Mouse (Mus musculus) MEL (cell line): ENCODE results near the gene Sema6d. TPM values are rescaled to one million over a fixed set of nuclear protein-coding genes. Genes with fewer than 3 reads are reported as not detected.

ENCODE experiments used
- DNase-seq: peaks from one replicate; pipeline ENCODE4 v3.0.0; 2011; ENCODE audit warnings: low read depth, low spot score
- H3K27ac ChIP-seq: 2 replicates; pipeline ENCODE4 v1.5.1; 2012; ENCODE audit warnings: low read depth, mild to moderate bottlenecking, control low read depth, low read length, moderate library complexity; ENCODE audit not compliant: control insufficient read depth
- H3K27me3 ChIP-seq, 2 experiments: fragments of 150-350 bp in 1 of 2; sonication (generic) in 1 of 2; 2 replicates each; pipeline ENCODE4 v1.6.1; 2012; ENCODE audit warnings: low read length in 2 of 2, mild to moderate bottlenecking in 2 of 2, improper control_type of control experiment in 1 of 2, moderate library complexity in 1 of 2; ENCODE audit not compliant: insufficient read depth in 2 of 2, control insufficient read depth in 1 of 2
- H3K36me3 ChIP-seq, 2 experiments: 2 replicates each; pipeline ENCODE4 v1.6.1; 2012 to 2014; ENCODE audit warnings: low read length in 2 of 2, improper control_type of control experiment in 1 of 2, inconsistent platforms in 1 of 2, mild to moderate bottlenecking in 1 of 2; ENCODE audit not compliant: insufficient read depth in 2 of 2, control insufficient read depth in 1 of 2
- H3K4me1 ChIP-seq, 2 experiments: fragments of 150-350 bp in 1 of 2; sonication (generic) in 1 of 2; 2 replicates each; pipeline ENCODE4 v1.6.1; 2012; ENCODE audit warnings: low read length in 2 of 2, improper control_type of control experiment in 1 of 2, mild to moderate bottlenecking in 1 of 2; ENCODE audit not compliant: insufficient read depth in 2 of 2, control insufficient read depth in 1 of 2
- H3K4me3 ChIP-seq, 2 experiments: fragments of 150-350 bp in 1 of 2; sonication (generic) in 1 of 2; 2 replicates each; pipeline ENCODE4 v1.5.1; 2012; ENCODE audit warnings: low read depth in 2 of 2, low read length in 2 of 2, mild to moderate bottlenecking in 2 of 2, moderate library complexity in 2 of 2, control low read depth in 1 of 2, improper control_type of control experiment in 1 of 2; ENCODE audit not compliant: control insufficient read depth in 1 of 2, insufficient read depth in 1 of 2
- H3K79me2 ChIP-seq: 2 replicates; pipeline ENCODE4 v1.6.1; 2012; ENCODE audit warnings: mild to moderate bottlenecking, low read length, moderate library complexity; ENCODE audit not compliant: control insufficient read depth, poor library complexity, insufficient read depth
- H3K9ac ChIP-seq: 2 replicates; pipeline ENCODE4 v1.6.1; 2012; ENCODE audit warnings: low read depth, mild to moderate bottlenecking, control low read depth, low read length, moderate library complexity; ENCODE audit not compliant: control insufficient read depth, poor library complexity, severe bottlenecking
- H3K9me3 ChIP-seq: fragments of 150-350 bp; sonication (generic); replicated peaks from 2 replicates; pipeline ENCODE4 v1.6.1; 2012; ENCODE audit warnings: mild to moderate bottlenecking, low read length, improper control_type of control experiment, moderate library complexity; ENCODE audit not compliant: insufficient read depth
- E2F4 ChIP-seq: IDR thresholded peaks from 2 replicates; pipeline ENCODE4 v1.6.1; 2011; ENCODE audit warnings: low read depth, low read length, improper control_type of control experiment, borderline replicate concordance
- ELF1 ChIP-seq: IDR thresholded peaks from 2 replicates; pipeline ENCODE4 v1.6.1; 2014; ENCODE audit warnings: low read depth, mild to moderate bottlenecking, inconsistent platforms, low read length, improper control_type of control experiment, moderate library complexity
- EP300 ChIP-seq, 2 experiments: IDR thresholded peaks; 2 replicates each; pipeline ENCODE4 v1.6.1; 2011; ENCODE audit warnings: improper control_type of control experiment in 2 of 2, low read length in 2 of 2, low read depth in 1 of 2, mild to moderate bottlenecking in 1 of 2
- GABPA ChIP-seq: IDR thresholded peaks from 2 replicates; pipeline ENCODE4 v1.6.1; 2012; ENCODE audit warnings: low read depth, mild to moderate bottlenecking, inconsistent platforms, low read length, improper control_type of control experiment, moderate library complexity
- JUND ChIP-seq: IDR thresholded peaks from 2 replicates; pipeline ENCODE4 v1.6.1; 2011; ENCODE audit warnings: low read depth, mild to moderate bottlenecking, improper control_type of control experiment, low read length
- KAT2A ChIP-seq: conservative IDR thresholded peaks from 2 replicates; pipeline ENCODE4 v1.6.1; 2012; ENCODE audit warnings: low read depth, low read length, improper control_type of control experiment, inconsistent platforms
- MAFK ChIP-seq: IDR thresholded peaks from 2 replicates; pipeline ENCODE4 v1.6.1; 2011; ENCODE audit warnings: low read depth, mild to moderate bottlenecking, low read length, improper control_type of control experiment, borderline replicate concordance
- MAX ChIP-seq: IDR thresholded peaks from 2 replicates; pipeline ENCODE4 v1.6.1; 2011; ENCODE audit warnings: low read length, improper control_type of control experiment
- MAZ ChIP-seq: IDR thresholded peaks from 2 replicates; pipeline ENCODE4 v1.6.1; 2012; ENCODE audit warnings: low read depth, mild to moderate bottlenecking, inconsistent platforms, low read length, improper control_type of control experiment
- MEF2A ChIP-seq: IDR thresholded peaks from 2 replicates; pipeline ENCODE4 v1.6.1; 2014; ENCODE audit warnings: low read depth, mild to moderate bottlenecking, inconsistent platforms, low read length, improper control_type of control experiment; ENCODE audit not compliant: poor library complexity, insufficient replicate concordance, severe bottlenecking; ENCODE audit errors: extremely low read depth
- MYB ChIP-seq: IDR thresholded peaks from 2 replicates; pipeline ENCODE4 v1.6.1; 2011; ENCODE audit warnings: mild to moderate bottlenecking, low read depth, low read length, improper control_type of control experiment
- MYC ChIP-seq: IDR thresholded peaks from 2 replicates; pipeline ENCODE4 v1.6.1; 2011; ENCODE audit warnings: low read depth, mild to moderate bottlenecking, low read length, improper control_type of control experiment, moderate library complexity
- NRF1 ChIP-seq: IDR thresholded peaks from 2 replicates; pipeline ENCODE4 v1.6.1; 2014; ENCODE audit warnings: low read depth, mild to moderate bottlenecking, inconsistent platforms, low read length, improper control_type of control experiment, moderate library complexity; ENCODE audit not compliant: poor library complexity, insufficient read depth, severe bottlenecking
- POLR2AphosphoS5 ChIP-seq: IDR thresholded peaks from 2 replicates; pipeline ENCODE4 v1.6.1; 2012; ENCODE audit warnings: low read depth, borderline replicate concordance, mild to moderate bottlenecking, inconsistent platforms, low read length, moderate library complexity, mixed read lengths
- RCOR1 ChIP-seq: IDR thresholded peaks from 2 replicates; pipeline ENCODE4 v1.6.1; 2012; ENCODE audit warnings: low read depth, mild to moderate bottlenecking, inconsistent platforms, low read length, improper control_type of control experiment
- SIN3A ChIP-seq: IDR thresholded peaks from 2 replicates; pipeline ENCODE4 v1.6.1; 2012; ENCODE audit warnings: low read length, improper control_type of control experiment, inconsistent platforms
- TAL1 ChIP-seq: IDR thresholded peaks from 2 replicates; pipeline ENCODE4 v1.6.1; 2012; ENCODE audit warnings: mild to moderate bottlenecking, inconsistent platforms, low read length, moderate library complexity, mixed read lengths
- TCF12 ChIP-seq: IDR thresholded peaks from 2 replicates; pipeline ENCODE4 v1.6.1; 2014; ENCODE audit warnings: low read depth, mild to moderate bottlenecking, inconsistent platforms, low read length, improper control_type of control experiment, moderate library complexity
- ZC3H11A ChIP-seq: IDR thresholded peaks from 2 replicates; pipeline ENCODE4 v1.6.1; 2012; ENCODE audit warnings: low read depth, mild to moderate bottlenecking, inconsistent platforms, low read length, improper control_type of control experiment
- ZMIZ1 ChIP-seq: IDR thresholded peaks from 2 replicates; pipeline ENCODE4 v1.6.1; 2012; ENCODE audit warnings: low read depth, mild to moderate bottlenecking, inconsistent platforms, low read length, improper control_type of control experiment, moderate library complexity
- ZNF384 ChIP-seq: IDR thresholded peaks from 2 replicates; pipeline ENCODE4 v1.6.1; 2012; ENCODE audit warnings: low read depth, mild to moderate bottlenecking, inconsistent platforms, low read length, improper control_type of control experiment
- polyA plus RNA-seq, 2 experiments: library from polyadenylated mRNA; stranded (reverse) in 1 of 2; unstranded in 1 of 2; fragments of >175 nt in 1 of 2; fragments of >200 nt in 1 of 2; gene quantifications; 2 replicates each; pipeline versions ENCODE4 v1.2.1 to v1.2.4; 2012; ENCODE audit warnings: low replicate concordance in 2 of 2, low read depth in 1 of 2; ENCODE audit not compliant: insufficient read length in 2 of 2, insufficient read depth in 1 of 2, missing spikeins in 1 of 2
- total RNA-seq: library from RNA; depleted of rRNA; stranded (reverse); fragments of 300-350 nt; gene quantifications from 2 replicates; pipeline ENCODE4 v1.2.3, GENCODE M21; 2012

Gene Sema6d
- total and polyA plus RNA-seq, 3 experiments = not detected

DNA sequence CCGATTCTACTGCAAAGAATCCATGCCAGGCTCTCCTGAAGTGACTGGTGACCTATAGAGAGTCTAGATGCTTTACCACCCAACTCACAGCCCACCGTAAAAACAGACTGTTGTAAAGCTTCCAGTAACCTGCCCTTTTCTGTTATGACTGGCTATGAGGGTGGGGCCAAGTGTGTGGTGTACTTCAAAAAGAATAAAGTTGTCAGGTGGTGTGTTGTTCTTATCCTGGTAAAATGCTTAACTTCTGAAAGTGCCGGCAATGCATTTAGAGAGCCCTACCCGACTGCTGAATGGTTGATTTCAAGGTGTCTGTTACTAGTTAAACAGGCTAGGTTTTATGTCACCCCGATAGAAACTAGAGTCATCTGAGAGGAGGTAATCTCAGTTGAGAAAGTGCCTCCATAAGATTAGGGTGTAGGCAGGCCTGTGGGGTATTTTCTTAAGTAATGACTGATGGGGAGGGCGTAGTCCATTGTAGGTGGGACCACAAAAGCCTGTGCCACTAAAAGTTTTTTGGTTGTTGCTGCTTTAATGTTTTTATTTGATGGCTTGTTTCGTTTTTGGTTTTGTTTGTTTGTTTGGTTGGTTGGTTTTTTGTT is 544.7 kb downstream of the Sema6d start:
- H3K9me3 ChIP-seq = no peaks in the 10 kb centered on the region
- no peaks in the 10 kb centered on the region for H3K27me3 ChIP-seq
- H3K4me3 ChIP-seq = no peak overlapping the region
- TF ChIP-seq NRF1 (no peak), KAT2A (no peak), SIN3A (no peak), MEF2A (no peak), MAX (no peak), RCOR1 (no peak), MYB (no peak), TCF12 (no peak), MYC (no peak), TAL1 (no peak), MAZ (no peak), JUND (no peak), E2F4 (no peak), ELF1 (no peak), MAFK (no peak), GABPA (no peak), ZC3H11A (no peak), EP300 (IDR thresholded peaks at IDR 0.05; ENCODE audit: low read depth in 1 of 2, low read length in 2 of 2) (no peak), POLR2AphosphoS5 (no peak), ZNF384 (no peak)
- no peaks in the 10 kb centered on the region for H3K79me2 ChIP-seq
- no peak for DNase-seq
- no peak overlapping the region for H3K27ac ChIP-seq
- no peaks in the 10 kb centered on the region for H3K36me3 ChIP-seq
- H3K4me1 ChIP-seq = no peaks in the 10 kb centered on the region
- H3K9ac ChIP-seq = no peak overlapping the region

DNA sequence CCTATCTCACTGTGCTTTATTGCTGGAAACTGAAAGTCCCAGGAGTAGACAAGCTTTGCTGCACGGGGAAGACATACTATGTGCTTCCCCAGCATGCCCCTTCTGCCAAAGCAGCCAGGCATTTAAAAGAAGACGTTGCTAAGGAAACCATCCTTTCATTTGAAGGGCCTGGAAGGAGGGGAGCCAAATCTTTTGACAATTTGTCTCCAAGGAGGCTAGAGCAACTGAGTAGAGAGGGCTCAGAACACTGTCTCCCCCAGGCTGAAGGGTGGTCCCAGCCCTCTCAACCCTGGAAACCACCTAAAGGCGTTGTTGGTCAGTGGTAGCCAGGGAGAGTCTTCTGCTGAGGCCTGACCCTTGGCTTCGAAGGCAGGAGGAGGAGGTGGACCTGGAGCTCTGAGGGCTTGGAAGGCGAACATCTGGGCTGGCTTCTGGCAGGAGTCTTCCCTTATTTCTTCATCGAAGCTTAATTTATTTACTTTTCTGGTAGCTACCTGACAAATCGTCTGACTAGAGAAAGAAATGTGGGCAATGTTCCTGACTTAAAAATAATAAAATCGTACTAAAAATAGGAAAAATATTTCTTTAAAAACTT is 545.6 kb downstream of the Sema6d start:
- no peaks in the 10 kb centered on the region for H3K79me2 ChIP-seq
- H3K27ac ChIP-seq = no peak overlapping the region
- H3K4me1 ChIP-seq = no peaks in the 10 kb centered on the region

More for the DNA sequence above, 545.6 kb downstream of the Sema6d start:
- H3K9ac ChIP-seq = no peak overlapping the region
- TF ChIP-seq MAZ = no peak
- no peak for TF ChIP-seq ZMIZ1
- H3K27me3 ChIP-seq = no peaks in the 10 kb centered on the region
- DNase-seq = no peak
- H3K9me3 ChIP-seq = no peaks in the 10 kb centered on the region
- H3K36me3 ChIP-seq = no peaks in the 10 kb centered on the region
- no peak overlapping the region for H3K4me3 ChIP-seq
